Mouse (Mus musculus): Measurements from ENCODE around the gene Slc25a21. TPM values are rescaled to one million over a fixed set of nuclear protein-coding genes. Genes with fewer than 3 reads are reported as not detected.

Slc25a21 gene
- total RNA-seq, 1 experiment = 0.54 TPM

GRCm38 (mm10) chr12:56697011-56697740 lies 500.1 kb downstream of the Slc25a21 start:
- TF ChIP-seq ZNF384 (IDR thresholded peaks at IDR 0.05; ENCODE audit: low read depth, low read length) (no peak), HCFC1 (IDR thresholded peaks at IDR 0.05; ENCODE audit: borderline replicate concordance, insufficient read depth, low read length) (no peak), CHD2 (IDR thresholded peaks at IDR 0.05; ENCODE audit: low read depth, low read length) (no peak), MAFK (IDR thresholded peaks at IDR 0.05; ENCODE audit: insufficient read depth, low read depth, low read length) (no peak), ZC3H11A (IDR thresholded peaks at IDR 0.05; ENCODE audit: borderline replicate concordance, low read depth, low read length) (no peak)
- no peaks in the 10 kb centered on the region for H3K36me3 ChIP-seq (ENCODE audit: control insufficient read depth, insufficient read depth, low read length, poor library complexity, severe bottlenecking)
- H3K9me3 ChIP-seq (ENCODE audit: control insufficient read depth, insufficient read depth, low read depth, low read length) = no peaks in the 10 kb centered on the region
- H3K27ac ChIP-seq (ENCODE audit: insufficient read depth, low read depth, low read length, poor library complexity, severe bottlenecking) = no peak overlapping the region
- in situ Hi-C loops (cut with MboI; ENCODE audit: low sequenced_read_pairs in 2 of 2, unreplicated experiment in 2 of 2) = loop anchor here (5.0 to 25.0 kb wide), 6 partner anchors 82 to 1515 kb away; partner anchors contain the start of genes Nkx2-9 (in 2 of the 2), Foxa1 (in 1 of the 2), Nkx2-1 (in 1 of the 2) and Slc25a21 (in 1 of the 2)
- H3K4me1 ChIP-seq (ENCODE audit: control insufficient read depth in 2 of 2, insufficient read depth in 2 of 2, low read length in 2 of 2, poor library complexity in 1 of 2) = no peaks in the 10 kb centered on the region; a peak in 1 of 4 replicates
- peak overlapping the region; percentile 41 to 50; a peak in 2 of 4 replicates for H3K4me3 ChIP-seq (ENCODE audit: insufficient read depth in 1 of 2, low read depth in 1 of 2, low read length in 2 of 2, poor library complexity in 1 of 2, severe bottlenecking in 1 of 2)
- no peak overlapping the region for H3K9ac ChIP-seq (ENCODE audit: insufficient read depth, low read depth, low read length, poor library complexity, severe bottlenecking)
- DNase-seq (ENCODE audit: low read depth, low spot score) = no peak

DNA sequence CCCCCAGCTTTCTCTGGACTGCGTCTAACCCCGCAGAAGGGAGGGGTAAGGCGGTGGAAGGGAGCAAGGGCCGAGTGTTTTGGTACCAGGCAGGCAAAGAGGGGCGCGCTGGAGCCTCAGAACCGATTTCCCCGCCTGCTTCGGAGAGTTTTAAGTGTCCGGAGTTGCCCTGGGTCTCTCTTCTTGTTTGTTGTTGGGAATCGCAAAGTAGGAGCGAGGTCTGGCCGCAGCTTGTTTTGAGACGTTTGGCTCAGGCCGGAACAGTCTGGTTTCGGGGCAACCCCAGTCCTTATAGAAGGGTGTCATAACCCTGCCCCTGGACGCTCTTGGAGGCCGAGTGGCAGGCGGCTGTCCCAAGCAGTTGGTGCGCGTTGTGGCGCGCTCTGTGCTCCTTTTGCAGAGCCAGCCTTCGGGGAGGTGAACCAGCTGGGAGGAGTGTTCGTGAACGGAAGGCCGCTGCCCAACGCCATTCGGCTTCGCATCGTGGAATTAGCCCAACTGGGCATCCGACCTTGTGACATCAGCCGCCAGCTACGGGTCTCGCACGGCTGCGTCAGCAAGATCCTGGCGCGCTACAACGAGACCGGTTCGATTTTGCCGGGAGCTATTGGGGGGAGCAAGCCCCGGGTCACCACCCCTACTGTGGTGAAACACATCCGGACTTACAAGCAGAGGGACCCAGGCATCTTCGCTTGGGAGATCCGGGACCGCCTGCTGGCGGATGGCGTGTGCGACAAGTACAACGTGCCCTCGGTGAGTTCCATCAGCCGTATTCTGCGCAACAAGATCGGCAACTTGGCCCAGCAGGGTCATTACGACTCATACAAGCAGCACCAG lies 500.9 kb downstream of the Slc25a21 start:
- H3K9ac ChIP-seq (ENCODE audit: insufficient read depth, low read depth, low read length, poor library complexity, severe bottlenecking) = no peak overlapping the region
- in situ Hi-C loops (cut with MboI; ENCODE audit: low sequenced_read_pairs in 2 of 2, unreplicated experiment in 2 of 2) = loop anchor here (5.0 to 25.0 kb wide), 6 partner anchors 82 to 1516 kb away; partner anchors contain the start of genes Nkx2-9 (in 2 of the 2), Foxa1 (in 1 of the 2), Nkx2-1 (in 1 of the 2) and Slc25a21 (in 1 of the 2)
- no peaks in the 10 kb centered on the region for H3K36me3 ChIP-seq (ENCODE audit: control insufficient read depth, insufficient read depth, low read length, poor library complexity, severe bottlenecking)
- H3K4me3 ChIP-seq (ENCODE audit: insufficient read depth in 1 of 2, low read depth in 1 of 2, low read length in 2 of 2, poor library complexity in 1 of 2, severe bottlenecking in 1 of 2) = peak overlapping the region; percentile 41 to 50; a peak in 3 of 4 replicates
- H3K27ac ChIP-seq (ENCODE audit: insufficient read depth, low read depth, low read length, poor library complexity, severe bottlenecking) = no peak overlapping the region
- DNase-seq (ENCODE audit: low read depth, low spot score) = no peak
- no peaks in the 10 kb centered on the region for H3K9me3 ChIP-seq (ENCODE audit: control insufficient read depth, insufficient read depth, low read depth, low read length)
- TF ChIP-seq MAFK (IDR thresholded peaks at IDR 0.05; ENCODE audit: insufficient read depth, low read depth, low read length) (no peak), CHD2 (IDR thresholded peaks at IDR 0.05; ENCODE audit: low read depth, low read length) (no peak), HCFC1 (IDR thresholded peaks at IDR 0.05; ENCODE audit: borderline replicate concordance, insufficient read depth, low read length) (no peak), ZNF384 (IDR thresholded peaks at IDR 0.05; ENCODE audit: low read depth, low read length) (no peak), ZC3H11A (IDR thresholded peaks at IDR 0.05; ENCODE audit: borderline replicate concordance, low read depth, low read length) (no peak)
- H3K4me1 ChIP-seq (ENCODE audit: control insufficient read depth in 2 of 2, insufficient read depth in 2 of 2, low read length in 2 of 2, poor library complexity in 1 of 2) = peaks cover 0 to 5% of the 10 kb centered on the region in 2 experiments; a peak in 1 of 4 replicates

- Histone ChIP-seq H3K9me3 (ENCODE audit: control insufficient read depth, insufficient read depth, low read depth, low read length) (no peaks in the 10 kb centered on the region), H3K36me3 (ENCODE audit: control insufficient read depth, insufficient read depth, low read length, poor library complexity, severe bottlenecking) (no peaks in the 10 kb centered on the region), H3K27ac (ENCODE audit: insufficient read depth, low read depth, low read length, poor library complexity, severe bottlenecking) (no peak overlapping the region), H3K4me3 (ENCODE audit: insufficient read depth in 1 of 2, low read depth in 1 of 2, low read length in 2 of 2, poor library complexity in 1 of 2, severe bottlenecking in 1 of 2) (peak overlapping the region; percentile 50 to 62), H3K9ac (ENCODE audit: insufficient read depth, low read depth, low read length, poor library complexity, severe bottlenecking) (no peak overlapping the region), H3K4me1 (ENCODE audit: control insufficient read depth in 2 of 2, insufficient read depth in 2 of 2, low read length in 2 of 2, poor library complexity in 1 of 2) (peaks cover 0 to 5% of the 10 kb centered on the region in 2 experiments; a peak in 1 of 4 replicates)
- in situ Hi-C loops (cut with MboI; ENCODE audit: low sequenced_read_pairs in 2 of 2, unreplicated experiment in 2 of 2) = loop anchor here (5.0 to 25.0 kb wide), 6 partner anchors 81 to 1517 kb away; partner anchors contain the start of genes Nkx2-9 (in 2 of the 2), Foxa1 (in 1 of the 2), Nkx2-1 (in 1 of the 2) and Slc25a21 (in 1 of the 2)
- no peak for TF ChIP-seq CHD2 (IDR thresholded peaks at IDR 0.05; ENCODE audit: low read depth, low read length)
- peak; percentile 72; the same call in 1 of the 2 replicates for TF ChIP-seq HCFC1 (IDR thresholded peaks at IDR 0.05; ENCODE audit: borderline replicate concordance, insufficient read depth, low read length)
- DNase-seq (ENCODE audit: low read depth, low spot score) = peak; percentile 86
Observed at GRCm38 (mm10) chr12:56695358-56696173, 501.7 kb downstream of the Slc25a21 start.

- no peak for DNase-seq (ENCODE audit: low read depth, low spot score)
- H3K27ac ChIP-seq (ENCODE audit: insufficient read depth, low read depth, low read length, poor library complexity, severe bottlenecking) = no peak overlapping the region
- peak overlapping the region; percentile 22 to 40; a peak in 3 of 4 replicates for H3K4me3 ChIP-seq (ENCODE audit: insufficient read depth in 1 of 2, low read depth in 1 of 2, low read length in 2 of 2, poor library complexity in 1 of 2, severe bottlenecking in 1 of 2)
- no peaks in the 10 kb centered on the region for H3K36me3 ChIP-seq (ENCODE audit: control insufficient read depth, insufficient read depth, low read length, poor library complexity, severe bottlenecking)
- no peak overlapping the region for H3K9ac ChIP-seq (ENCODE audit: insufficient read depth, low read depth, low read length, poor library complexity, severe bottlenecking)
- H3K9me3 ChIP-seq (ENCODE audit: control insufficient read depth, insufficient read depth, low read depth, low read length) = no peaks in the 10 kb centered on the region
- TF ChIP-seq ZNF384 (IDR thresholded peaks at IDR 0.05; ENCODE audit: low read depth, low read length) (no peak), ZC3H11A (IDR thresholded peaks at IDR 0.05; ENCODE audit: borderline replicate concordance, low read depth, low read length) (no peak), HCFC1 (IDR thresholded peaks at IDR 0.05; ENCODE audit: borderline replicate concordance, insufficient read depth, low read length) (no peak), CHD2 (IDR thresholded peaks at IDR 0.05; ENCODE audit: low read depth, low read length) (no peak), MAFK (IDR thresholded peaks at IDR 0.05; ENCODE audit: insufficient read depth, low read depth, low read length) (no peak)
- H3K4me1 ChIP-seq (ENCODE audit: control insufficient read depth in 2 of 2, insufficient read depth in 2 of 2, low read length in 2 of 2, poor library complexity in 1 of 2) = peaks cover 0 to 5% of the 10 kb centered on the region in 2 experiments; a peak in 1 of 4 replicates
- in situ Hi-C loops (cut with MboI; ENCODE audit: low sequenced_read_pairs in 2 of 2, unreplicated experiment in 2 of 2) = loop anchor here (5.0 to 25.0 kb wide), 7 partner anchors 80 to 1517 kb away; partner anchors contain the start of genes Nkx2-1 (in 2 of the 2), Nkx2-9 (in 2 of the 2), Foxa1 (in 1 of the 2) and Slc25a21 (in 1 of the 2)
Observed at GRCm38 (mm10) chr12:56694936-56695335, 502.3 kb downstream of the Slc25a21 start.
